Mouse (Mus musculus) lung, embryonic 15.5 days (tissue): Measurements from ENCODE around the gene Sctr. TPM values are rescaled to one million over a fixed set of nuclear protein-coding genes. Genes with fewer than 3 reads are reported as not detected.

Source experiments
- ATAC-seq: fragments of 200-750 bp; cut with Nextera tagmentation; 2 replicates; pipeline ENCODE4 v1.8.0; 2017; ENCODE audit warnings: moderate number of reproducible peaks, borderline replicate concordance; ENCODE audit not compliant: low FRiP score, low TSS enrichment; ENCODE audit errors: extremely low read depth
- H3K27ac ChIP-seq: fragments of 300-500 bp; sonication (generic); 2 replicates; pipeline ENCODE4 v1.5.1; 2015; ENCODE audit warnings: moderate library complexity, mild to moderate bottlenecking, inconsistent platforms
- H3K27me3 ChIP-seq: fragments of 300-500 bp; sonication (generic); 2 replicates; pipeline ENCODE4 v1.6.1; 2015; ENCODE audit warnings: inconsistent platforms
- H3K36me3 ChIP-seq: fragments of 300-500 bp; sonication (generic); 2 replicates; pipeline ENCODE4 v1.6.1; 2015; ENCODE audit warnings: inconsistent platforms
- H3K4me1 ChIP-seq: fragments of 300-500 bp; sonication (generic); 2 replicates; pipeline ENCODE4 v1.6.1; 2015; ENCODE audit warnings: inconsistent platforms
- H3K4me2 ChIP-seq: fragments of 300-500 bp; sonication (generic); 2 replicates; pipeline ENCODE4 v1.6.1; 2015; ENCODE audit warnings: inconsistent platforms, mild to moderate bottlenecking, moderate library complexity
- H3K4me3 ChIP-seq: fragments of 300-500 bp; sonication (generic); 2 replicates; pipeline ENCODE4 v1.5.1; 2015; ENCODE audit warnings: mild to moderate bottlenecking, inconsistent platforms
- H3K9ac ChIP-seq: fragments of 300-500 bp; sonication (generic); 2 replicates; pipeline ENCODE4 v1.6.1; 2015; ENCODE audit warnings: inconsistent platforms
- H3K9me3 ChIP-seq: fragments of 300-500 bp; sonication (generic); 2 replicates; pipeline ENCODE4 v1.6.1; 2016; ENCODE audit warnings: inconsistent platforms
- WGBS: fragments of 180-500 bp; shearing (Covaris S2); methylation state at CpG from one replicate; pipeline ENCODE4 v1.1.7; 2015; 5-methylcytosine and 5-hydroxymethylcytosine counted together
- polyA plus RNA-seq: library from polyadenylated mRNA; unstranded; fragments of >200 nt; fragmentation: Nextera tagmentation; extraction: Ambion mirVana; gene quantifications from 2 replicates; pipeline ENCODE4 v1.2.1, GENCODE M21; 2015

The Sctr gene
- polyA plus RNA-seq, 1 experiment from 2014 or later, result 0.19 TPM

GRCm38 (mm10) chr1:120073519-120074306 is 67.0 kb downstream of the Sctr start, which contains the start of gene Tmem37:
Gene Tmem37 (minus strand): TSS chr1:120074074.
- Histone ChIP-seq H3K4me1 (peaks cover 18% of the 10 kb centered on the region), H3K4me2 (peak within 1 kb of the TSS; percentile 64), H3K27me3 (no peaks in the 10 kb centered on the region; the same call in 1 of the 2 replicates), H3K27ac (peak within 1 kb of the TSS; percentile 15; the same call in 1 of the 2 replicates), H3K9ac (0 out of 2 replicates have a peak within 1 kb of the TSS, but pooled peaks have one; percentile 2), H3K4me3 (peak within 1 kb of the TSS; percentile 31), H3K36me3 (no peaks in the 10 kb centered on the region), H3K9me3 (no peaks in the 10 kb centered on the region)
- peak; percentile 80 for ATAC-seq
- 2% methylated on average over 40 of the region's 40 CpGs for WGBS

GRCm38 (mm10) chr1:120074307-120074702 is 67.6 kb downstream of the Sctr start:
- peak; percentile 2; the same call in 1 of the 2 replicates for ATAC-seq
- Histone ChIP-seq H3K36me3 (no peaks in the 10 kb centered on the region), H3K4me3 (no peak overlapping the region), H3K9ac (no peak overlapping the region), H3K4me2 (peak overlapping the region; percentile 64), H3K27ac (no peak overlapping the region), H3K27me3 (no peaks in the 10 kb centered on the region; the same call in 1 of the 2 replicates), H3K4me1 (peaks cover 18% of the 10 kb centered on the region), H3K9me3 (no peaks in the 10 kb centered on the region)
- WGBS, result 29% methylated on average over 4 of the region's 4 CpGs

GRCm38 (mm10) chr1:120074931-120075330 is 68.2 kb downstream of the Sctr start:
- H3K9me3 ChIP-seq, result no peaks in the 10 kb centered on the region
- no peak overlapping the region for H3K4me3 ChIP-seq
- 58% methylated on average over 4 of the region's 4 CpGs for WGBS
- no peaks in the 10 kb centered on the region; the same call in 1 of the 2 replicates for H3K27me3 ChIP-seq
- no peak for ATAC-seq
- H3K4me2 ChIP-seq, result no peak overlapping the region
- H3K4me1 ChIP-seq, result peaks cover 18% of the 10 kb centered on the region
- H3K36me3 ChIP-seq, result no peaks in the 10 kb centered on the region
- H3K27ac ChIP-seq, result peak overlapping the region; percentile 15; the same call in 1 of the 2 replicates
- no peak overlapping the region for H3K9ac ChIP-seq

GRCm38 (mm10) chr1:120075507-120075906 is 68.8 kb downstream of the Sctr start:
- Histone ChIP-seq H3K4me3 (no peak overlapping the region), H3K27ac (no peak overlapping the region), H3K9ac (no peak overlapping the region), H3K4me1 (peaks cover 18% of the 10 kb centered on the region), H3K4me2 (no peak overlapping the region), H3K36me3 (no peaks in the 10 kb centered on the region), H3K27me3 (no peaks in the 10 kb centered on the region; the same call in 1 of the 2 replicates), H3K9me3 (no peaks in the 10 kb centered on the region)
- ATAC-seq, result no peak
- WGBS, result 63% methylated on average over 5 of the region's 5 CpGs

GRCm38 (mm10) chr1:120077746-120078410 is 71.2 kb downstream of the Sctr start:
- Histone ChIP-seq H3K9ac (no peak overlapping the region), H3K4me1 (peaks cover 18% of the 10 kb centered on the region), H3K36me3 (no peaks in the 10 kb centered on the region), H3K9me3 (no peaks in the 10 kb centered on the region), H3K4me3 (no peak overlapping the region), H3K27me3 (no peaks in the 10 kb centered on the region; the same call in 1 of the 2 replicates), H3K4me2 (no peak overlapping the region), H3K27ac (no peak overlapping the region)
- ATAC-seq, result no peak
- 33% methylated on average over 9 of the region's 9 CpGs for WGBS

GRCm38 (mm10) chr1:120080632-120081031 is 73.9 kb downstream of the Sctr start:
- no peak overlapping the region for H3K4me2 ChIP-seq
- H3K27me3 ChIP-seq, result no peaks in the 10 kb centered on the region
- no peak overlapping the region for H3K4me3 ChIP-seq
- H3K9ac ChIP-seq, result no peak overlapping the region
- WGBS, result 92% methylated on average over 1 of the region's 1 CpGs
- H3K9me3 ChIP-seq, result no peaks in the 10 kb centered on the region
- no peaks in the 10 kb centered on the region for H3K36me3 ChIP-seq
- no peak overlapping the region for H3K27ac ChIP-seq
- no peak for ATAC-seq
- peaks cover 16% of the 10 kb centered on the region for H3K4me1 ChIP-seq

GRCm38 (mm10) chr1:120082957-120083585 is 76.4 kb downstream of the Sctr start:
- Histone ChIP-seq H3K9me3 (no peaks in the 10 kb centered on the region), H3K27me3 (no peaks in the 10 kb centered on the region), H3K36me3 (no peaks in the 10 kb centered on the region), H3K4me2 (peak overlapping the region; percentile 2; the same call in 1 of the 2 replicates), H3K9ac (no peak overlapping the region), H3K4me1 (peaks cover 16% of the 10 kb centered on the region), H3K4me3 (no peak overlapping the region), H3K27ac (peak overlapping the region; percentile 56)
- peak; percentile 58; the same call in 1 of the 2 replicates for ATAC-seq
- 11% methylated on average over 7 of the region's 7 CpGs for WGBS

- peak; percentile 19; the same call in 1 of the 2 replicates for ATAC-seq
- Histone ChIP-seq H3K4me2 (no peak overlapping the region; the same call in 1 of the 2 replicates), H3K27ac (0 out of 2 replicates have a peak overlapping the region, but pooled peaks have one; percentile 7)
These were observed 77.3 kb downstream of the Sctr start for GRCm38 (mm10) chr1:120083921-120084517.

GRCm38 (mm10) chr1:120085696-120086095 is 79.0 kb downstream of the Sctr start:
- H3K9ac ChIP-seq, result no peak overlapping the region
- H3K4me3 ChIP-seq, result no peak overlapping the region
- no peaks in the 10 kb centered on the region for H3K9me3 ChIP-seq
- no peaks in the 10 kb centered on the region for H3K36me3 ChIP-seq
- H3K27ac ChIP-seq, result no peak overlapping the region
- no peak overlapping the region for H3K4me2 ChIP-seq
- WGBS, result 65% methylated on average over 3 of the region's 3 CpGs
- no peak for ATAC-seq
- peaks cover 16% of the 10 kb centered on the region for H3K4me1 ChIP-seq
- no peaks in the 10 kb centered on the region for H3K27me3 ChIP-seq

More at GRCm38 (mm10) chr1:120083921-120084517, 77.3 kb downstream of the Sctr start:
- Histone ChIP-seq H3K9ac (no peak overlapping the region), H3K27me3 (no peaks in the 10 kb centered on the region), H3K36me3 (no peaks in the 10 kb centered on the region), H3K9me3 (no peaks in the 10 kb centered on the region), H3K4me3 (no peak overlapping the region), H3K4me1 (peaks cover 16% of the 10 kb centered on the region)
- 17% methylated on average over 5 of the region's 5 CpGs for WGBS

GRCm38 (mm10) chr1:120086644-120087043 is 80.0 kb downstream of the Sctr start:
- Histone ChIP-seq H3K9ac (no peak overlapping the region), H3K4me3 (no peak overlapping the region), H3K4me1 (peaks cover 16% of the 10 kb centered on the region), H3K36me3 (no peaks in the 10 kb centered on the region), H3K4me2 (no peak overlapping the region), H3K9me3 (no peaks in the 10 kb centered on the region), H3K27ac (no peak overlapping the region), H3K27me3 (no peaks in the 10 kb centered on the region)
- ATAC-seq, result no peak
- WGBS, result 59% methylated on average over 13 of the region's 13 CpGs

GRCm38 (mm10) chr1:120089180-120089579 is 82.5 kb downstream of the Sctr start:
- Histone ChIP-seq H3K4me2 (no peak overlapping the region), H3K9ac (no peak overlapping the region), H3K9me3 (no peaks in the 10 kb centered on the region), H3K27me3 (no peaks in the 10 kb centered on the region), H3K36me3 (no peaks in the 10 kb centered on the region), H3K4me3 (no peak overlapping the region), H3K27ac (no peak overlapping the region), H3K4me1 (peaks cover 1% of the 10 kb centered on the region; the same call in 1 of the 2 replicates)
- WGBS, result 18% methylated on average over 5 of the region's 5 CpGs
- ATAC-seq, result no peak
